Mouse (Mus musculus) heart, postnatal 0 days (tissue): ENCODE measurements around the gene Eif4b. TPM values are rescaled to one million over a fixed set of nuclear protein-coding genes. Genes with fewer than 3 reads are reported as not detected.
A peak's percentile ranks its signal among the peaks of the same experiment; 100 is the strongest.

Source experiments
- ATAC-seq: fragments of 200-750 bp; cut with Nextera tagmentation; 2 replicates; pipeline ENCODE4 v1.8.0; 2017; ENCODE audit warnings: low read depth, moderate number of reproducible peaks, moderate library complexity; ENCODE audit not compliant: insufficient read depth
- DNase-seq: peaks from one replicate; pipeline ENCODE4 v3.0.0-alpha.2; 2016; ENCODE audit warnings: low spot score
- H3K27ac ChIP-seq: fragments of 300-500 bp; sonication (generic); 2 replicates; pipeline ENCODE4 v1.5.1; 2014; ENCODE audit warnings: low read depth, mild to moderate bottlenecking
- H3K27me3 ChIP-seq: fragments of 300-500 bp; sonication (generic); 2 replicates; pipeline ENCODE4 v1.6.1; 2014; ENCODE audit warnings: low read length, mixed read lengths; ENCODE audit not compliant: control insufficient read depth, insufficient read depth
- H3K36me3 ChIP-seq: fragments of 300-500 bp; sonication (generic); replicated peaks from 2 replicates; pipeline ENCODE4 v1.6.1; 2014; ENCODE audit warnings: low read length, mixed read lengths; ENCODE audit not compliant: control insufficient read depth, insufficient read depth
- H3K4me1 ChIP-seq: fragments of 300-500 bp; sonication (generic); 2 replicates; pipeline ENCODE4 v1.6.1; 2014; ENCODE audit warnings: antibody characterized with exemption; ENCODE audit not compliant: control insufficient read depth, insufficient read depth
- H3K4me2 ChIP-seq: fragments of 300-500 bp; sonication (generic); 2 replicates; pipeline ENCODE4 v1.6.1; 2014; ENCODE audit warnings: low read depth, mild to moderate bottlenecking, low read length, moderate library complexity
- H3K4me3 ChIP-seq: fragments of 300-500 bp; sonication (generic); 2 replicates; pipeline ENCODE4 v1.5.1; 2014; ENCODE audit warnings: low read depth, low read length
- H3K9ac ChIP-seq: fragments of 300-500 bp; sonication (generic); replicated peaks from 2 replicates; pipeline ENCODE4 v1.6.1; 2014; ENCODE audit warnings: low read depth, low read length, mixed read lengths
- H3K9me3 ChIP-seq: fragments of 300-500 bp; sonication (generic); replicated peaks from 2 replicates; pipeline ENCODE4 v1.6.1; 2016; ENCODE audit warnings: low read length; ENCODE audit not compliant: control insufficient read depth
- CTCF ChIP-seq: IDR thresholded peaks from 2 replicates; pipeline ENCODE4 v1.5.1; 2016; ENCODE audit warnings: antibody characterized with exemption, control low read depth, low read depth
- EP300 ChIP-seq: IDR thresholded peaks from 2 replicates; pipeline ENCODE4 v1.6.1; 2016; ENCODE audit warnings: antibody characterized with exemption, low read depth
- WGBS: fragments of 180-500 bp; shearing (Covaris S2); extraction: QIAGEN DNeasy Blood & Tissue Kit; methylation state at CpG from one replicate; pipeline ENCODE4 v1.1.7; 2014; 5-methylcytosine and 5-hydroxymethylcytosine counted together
- polyA plus RNA-seq: library from polyadenylated mRNA; unstranded; fragments of >200 nt; fragmentation: Nextera tagmentation; extraction: Ambion mirVana; gene quantifications from 2 replicates; pipeline ENCODE4 v1.2.1, GENCODE M21; 2015
- total RNA-seq: library from RNA; depleted of rRNA; stranded (reverse); fragments of >200 nt; gene quantifications from 2 replicates; pipeline ENCODE4 v1.2.3, GENCODE M21; 2014; ENCODE audit warnings: low replicate concordance

Gene Eif4b
- total and polyA plus RNA-seq, 2 experiments from 2014 or later: 46.0 to 110 TPM

- TF ChIP-seq CTCF: no peak
- TF ChIP-seq EP300: no peak
- 82% methylated on average over 5 of the region's 5 CpGs for WGBS
Observed at GRCm38 (mm10) chr15:102141120-102141519, 67.5 kb downstream of the Eif4b start.

GRCm38 (mm10) chr15:102142914-102143912, 69.6 kb downstream of the Eif4b start:
- Histone ChIP-seq H3K4me2 (no peak overlapping the region), H3K9me3 (no peaks in the 10 kb centered on the region), H3K4me3 (no peak overlapping the region), H3K27me3 (peaks cover 25% of the 10 kb centered on the region), H3K27ac (0 out of 2 replicates have a peak overlapping the region, but pooled peaks have one; percentile 0), H3K4me1 (peaks cover 4% of the 10 kb centered on the region; the same call in 1 of the 2 replicates), H3K9ac (no peak overlapping the region), H3K36me3 (no peaks in the 10 kb centered on the region)
- TF ChIP-seq EP300 (no peak), CTCF (no peak)
- WGBS: 54% methylated on average over 23 of the region's 23 CpGs
- DNase-seq (peak; percentile 54), ATAC-seq (no peak)

More at GRCm38 (mm10) chr15:102141120-102141519, 67.5 kb downstream of the Eif4b start:
- Histone ChIP-seq H3K9me3 (no peaks in the 10 kb centered on the region), H3K9ac (no peak overlapping the region), H3K27ac (no peak overlapping the region), H3K4me1 (peaks cover 7% of the 10 kb centered on the region), H3K27me3 (peaks cover 23% of the 10 kb centered on the region), H3K4me3 (no peak overlapping the region), H3K4me2 (no peak overlapping the region), H3K36me3 (no peaks in the 10 kb centered on the region)
- no peak for ATAC-seq
- DNase-seq: no peak

- Histone ChIP-seq H3K4me3 (peak within 1 kb of the TSS; percentile 22), H3K27ac (0 out of 2 replicates have a peak within 1 kb of the TSS, but pooled peaks have one; percentile 0), H3K4me1 (peaks cover 4% of the 10 kb centered on the region; the same call in 1 of the 2 replicates), H3K9me3 (no peaks in the 10 kb centered on the region), H3K27me3 (peaks cover 25% of the 10 kb centered on the region), H3K4me2 (peak within 1 kb of the TSS; percentile 27), H3K9ac (no peak within 1 kb of the TSS; the same call in 1 of the 2 replicates), H3K36me3 (no peaks in the 10 kb centered on the region)
- DNase-seq: no peak
- TF ChIP-seq CTCF (no peak), EP300 (no peak)
- 17% methylated on average over 22 of the region's 22 CpGs for whole genome bisulfite sequencing
- no peak for ATAC-seq
Observed at GRCm38 (mm10) chr15:102144274-102144711, 70.7 kb downstream of the Eif4b start, which contains the start of gene Igfbp6. Igfbp6 (plus strand) TSS chr15:102144362.

- TF ChIP-seq CTCF (no peak), EP300 (no peak)
- no peaks in the 10 kb centered on the region for H3K9me3 ChIP-seq
- no peak for DNase-seq
- no peak for ATAC-seq
- H3K4me1 ChIP-seq: peaks cover 4% of the 10 kb centered on the region; the same call in 1 of the 2 replicates
- H3K4me2 ChIP-seq: peak overlapping the region; percentile 27
- H3K36me3 ChIP-seq: no peaks in the 10 kb centered on the region
- peak overlapping the region; percentile 22 for H3K4me3 ChIP-seq
- peaks cover 25% of the 10 kb centered on the region for H3K27me3 ChIP-seq
- no peak overlapping the region for H3K27ac ChIP-seq
- no peak overlapping the region for H3K9ac ChIP-seq
- 18% methylated on average over 19 of the region's 19 CpGs for WGBS
Observed at GRCm38 (mm10) chr15:102144726-102145125, 71.2 kb downstream of the Eif4b start.

- no peak for DNase-seq
- Histone ChIP-seq H3K4me1 (peaks cover 4% of the 10 kb centered on the region; the same call in 1 of the 2 replicates), H3K27ac (no peak overlapping the region), H3K4me2 (no peak overlapping the region), H3K4me3 (no peak overlapping the region), H3K9ac (no peak overlapping the region; the same call in 1 of the 2 replicates), H3K27me3 (peaks cover 25% of the 10 kb centered on the region), H3K9me3 (no peaks in the 10 kb centered on the region), H3K36me3 (no peaks in the 10 kb centered on the region)
- 75% methylated on average over 10 of the region's 10 CpGs for WGBS
- no peak for ATAC-seq
- TF ChIP-seq CTCF (no peak), EP300 (no peak)
Observed at GRCm38 (mm10) chr15:102145330-102145729, 71.8 kb downstream of the Eif4b start.
